Mouse (Mus musculus): ENCODE data around the gene Scmh1.
"Not testable (repeated sequence)": the region's sequence is repeated elsewhere in the genome, so short reads cannot be mapped to it uniquely, and the experiment has no call there.

Gene Scmh1

DNA sequence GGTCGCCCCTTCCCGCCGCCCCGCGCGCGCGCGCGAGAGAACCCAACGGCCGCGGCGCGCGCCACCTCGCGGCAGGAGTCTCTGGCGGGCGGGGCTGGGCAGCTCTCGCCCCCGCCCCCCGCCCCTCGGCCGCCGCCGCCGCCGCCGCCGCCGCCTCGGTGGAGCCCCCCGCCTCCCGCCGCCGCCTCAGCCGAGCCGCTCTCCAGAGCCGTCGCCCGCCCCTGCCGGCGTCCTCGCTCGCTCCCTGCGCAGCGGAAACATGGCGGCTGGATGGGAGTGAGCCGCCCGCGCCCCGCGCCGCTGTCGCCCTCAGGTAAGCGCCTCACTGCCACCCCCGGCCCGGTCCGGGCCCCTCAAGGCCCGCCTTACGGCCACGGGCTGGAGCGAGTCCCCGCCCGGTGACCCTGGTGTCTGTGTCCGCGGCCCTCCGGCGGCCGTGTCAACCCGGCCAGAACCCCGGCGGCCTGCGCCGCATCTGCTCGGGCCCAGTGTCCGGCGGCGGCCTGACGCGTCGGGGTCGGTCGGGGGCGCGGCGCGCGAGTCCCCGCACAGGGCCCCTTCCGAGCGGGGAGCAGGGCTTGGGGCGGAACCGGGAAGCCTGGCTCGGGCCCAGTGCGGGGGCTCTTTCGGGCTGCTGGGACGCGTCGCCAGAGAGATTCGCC, at the start of gene Scmh1:
Gene Scmh1, plus strand, starts transcription at position 138 of the 662 bp plus-strand sequence.
- DNase-seq (ENCODE audit: low spot score) = peak; percentile 58

DNA sequence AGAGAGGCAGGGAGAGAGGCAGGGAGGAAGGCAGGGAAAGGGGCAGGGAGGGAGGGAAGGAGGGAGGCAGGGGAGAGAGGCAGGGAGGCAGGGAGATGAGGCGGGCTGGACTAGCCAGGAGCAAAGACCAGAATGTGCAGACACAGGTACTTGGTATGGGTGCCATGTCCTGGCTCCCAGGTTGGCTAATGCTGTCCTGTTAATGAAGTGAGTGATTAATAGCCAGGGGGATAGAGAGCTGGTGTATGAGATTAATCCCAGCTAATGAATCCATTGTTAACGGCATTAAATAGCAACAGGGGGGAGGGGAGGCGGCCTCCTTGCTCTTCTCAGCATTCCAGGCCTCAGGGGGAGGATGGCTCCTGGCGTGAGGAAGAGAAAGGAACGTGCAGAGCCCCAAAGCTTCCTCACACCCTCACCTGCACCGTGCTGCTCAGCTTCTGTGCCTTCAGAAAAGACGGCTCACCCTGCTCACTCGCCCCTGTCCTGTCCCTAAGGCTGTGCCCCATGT, 45.0 kb upstream of the Scmh1 start:
- no peak for DNase-seq (ENCODE audit: low spot score)

DNA sequence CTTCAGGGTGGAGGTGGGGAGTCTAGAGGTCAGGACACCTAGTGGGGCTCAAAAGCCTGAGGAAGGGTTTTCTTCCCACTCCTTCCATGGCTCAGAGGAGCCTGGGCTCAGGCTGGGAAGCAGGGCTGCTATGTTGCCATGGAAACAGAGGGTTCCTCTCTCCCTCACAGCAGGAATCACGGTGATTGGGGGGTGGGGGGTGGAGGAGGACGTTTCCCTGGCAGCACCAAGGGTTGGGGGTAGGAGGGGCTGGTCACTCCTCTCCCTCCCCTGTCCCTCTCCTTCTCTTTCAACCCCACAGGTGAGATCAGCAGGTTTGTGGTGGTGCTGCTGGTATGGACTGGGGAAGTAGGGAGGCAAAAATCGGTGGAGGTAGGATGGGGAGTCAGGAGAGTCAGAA, 40.4 kb upstream of the Scmh1 start:
- no peak for DNase-seq (ENCODE audit: low spot score)

DNA sequence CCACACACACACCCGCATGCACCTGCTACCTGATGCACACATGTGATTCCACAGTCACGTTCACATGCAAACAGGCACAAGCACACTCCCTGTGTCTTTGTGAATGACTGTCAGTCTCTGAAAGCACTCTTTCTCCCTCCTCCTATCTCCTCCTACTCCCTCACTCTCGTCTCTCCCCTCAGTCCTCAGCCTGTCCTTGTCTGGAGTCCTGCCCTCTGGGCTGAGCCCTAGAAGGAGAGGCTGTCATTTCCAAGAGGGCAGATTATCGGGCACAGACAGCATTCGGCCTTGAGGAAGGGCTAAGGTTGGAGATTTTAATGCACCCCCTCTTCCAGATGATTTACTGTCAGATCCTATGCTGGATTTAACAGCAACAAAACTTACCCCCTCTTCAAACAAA, 39.6 kb upstream of the Scmh1 start:
- DNase-seq (ENCODE audit: low spot score) = no peak

DNA sequence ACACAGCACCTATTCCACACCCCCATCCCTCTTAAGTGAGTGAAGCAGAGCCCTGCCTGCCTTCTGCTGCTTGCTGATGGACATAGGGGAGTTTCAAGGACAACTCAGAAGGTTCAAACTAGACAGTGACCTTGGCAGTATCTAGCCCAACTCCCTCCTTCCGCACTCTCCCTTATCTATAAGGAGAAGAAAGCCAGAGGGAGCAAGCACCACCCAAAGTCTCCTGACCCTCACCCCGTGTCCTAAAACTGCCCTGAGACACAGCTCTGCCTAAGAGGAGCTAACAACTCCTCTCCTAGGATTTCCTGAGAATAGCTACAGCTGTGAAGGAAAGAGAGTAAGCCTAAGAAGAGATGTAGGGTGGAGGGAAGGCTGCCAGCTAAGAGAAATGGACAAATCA, 37.0 kb upstream of the Scmh1 start:
- DNase-seq (ENCODE audit: low spot score) = no peak

DNA sequence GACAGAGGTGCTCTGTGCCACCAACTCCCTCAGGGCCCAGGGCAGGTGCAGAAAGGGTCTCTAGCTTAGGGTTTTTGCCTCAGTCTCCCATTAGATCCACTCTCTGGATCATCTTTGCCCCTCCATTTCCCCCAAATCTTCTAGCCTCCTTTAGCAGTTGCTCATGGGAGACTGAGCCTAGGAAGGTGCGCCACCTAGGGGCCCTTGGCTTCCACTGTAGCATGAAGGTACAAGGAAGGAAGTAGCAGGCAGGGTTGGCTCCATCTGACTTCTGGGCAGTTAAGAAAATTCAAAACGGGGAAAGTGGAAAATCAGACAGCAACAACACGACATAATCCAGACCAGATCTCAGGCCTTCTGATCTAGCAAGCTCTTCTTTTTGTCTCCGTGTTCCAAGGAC, 36.4 kb upstream of the Scmh1 start:
- no peak for DNase-seq (ENCODE audit: low spot score)

DNA sequence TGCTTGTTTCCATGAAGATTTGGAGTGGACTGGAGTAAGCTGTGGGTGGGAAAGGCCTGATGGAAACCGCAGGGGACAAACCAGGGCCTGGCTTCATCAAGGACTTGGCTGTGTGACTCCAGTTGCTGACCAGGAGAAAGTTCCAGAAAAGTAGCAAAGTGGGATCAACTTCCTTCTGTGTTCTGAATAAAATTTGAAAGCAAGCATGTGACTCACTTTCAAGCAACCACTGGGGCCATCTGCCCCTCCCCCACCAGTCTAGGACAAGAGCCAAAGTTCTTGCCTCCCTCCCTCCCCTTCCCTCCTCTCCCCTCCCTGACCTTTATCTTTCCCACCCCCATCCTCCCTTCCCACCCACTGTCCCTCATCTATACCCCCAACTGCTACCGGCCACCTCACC, 35.9 kb upstream of the Scmh1 start:
- no peak for DNase-seq (ENCODE audit: low spot score)

DNA sequence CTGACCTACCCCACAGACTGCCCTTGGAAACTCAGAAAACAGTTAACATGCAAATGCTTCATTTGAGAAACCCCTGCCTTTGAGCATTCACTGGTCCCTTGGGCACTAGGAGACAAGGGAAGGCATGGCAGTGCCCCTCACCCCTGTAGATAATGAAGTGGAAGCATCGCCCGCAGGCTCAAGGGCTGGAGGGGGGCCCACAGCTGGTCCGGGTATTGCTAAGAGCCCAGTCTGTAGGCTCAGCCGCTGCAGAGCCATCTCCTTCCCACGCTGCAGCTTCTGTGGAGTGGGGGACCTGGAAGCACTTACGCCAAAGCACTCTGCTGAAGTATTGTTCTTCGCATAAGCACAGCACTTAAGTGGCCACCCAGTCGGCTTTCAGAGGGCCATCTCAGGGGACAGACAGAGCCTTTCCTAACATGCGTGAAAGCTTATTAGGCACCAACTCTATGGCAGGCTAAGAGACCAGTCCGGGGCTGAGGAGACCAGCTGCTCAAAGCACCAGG, 35.2 kb upstream of the Scmh1 start:
- no peak for DNase-seq (ENCODE audit: low spot score)

DNA sequence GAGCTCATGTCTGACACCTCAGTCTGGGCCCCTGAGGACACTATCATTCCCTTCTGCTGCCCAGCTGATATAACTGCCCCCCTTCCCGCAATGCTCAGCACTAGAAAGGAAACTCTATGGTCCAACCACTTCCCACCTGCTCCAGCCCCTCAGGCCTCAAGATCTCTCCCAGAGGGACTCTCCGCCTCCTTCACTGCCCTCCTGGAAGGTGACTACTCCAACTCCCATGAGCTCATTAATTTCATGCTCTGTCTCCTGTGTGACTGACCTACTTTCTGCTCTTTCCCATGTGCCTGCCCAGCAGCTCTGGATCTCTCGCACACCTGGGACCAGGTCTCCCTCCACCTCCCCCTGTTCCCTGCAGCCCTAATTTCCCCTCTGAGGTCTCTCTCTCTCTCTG, 32.2 kb upstream of the Scmh1 start:
- DNase-seq (ENCODE audit: low spot score) = no peak

DNA sequence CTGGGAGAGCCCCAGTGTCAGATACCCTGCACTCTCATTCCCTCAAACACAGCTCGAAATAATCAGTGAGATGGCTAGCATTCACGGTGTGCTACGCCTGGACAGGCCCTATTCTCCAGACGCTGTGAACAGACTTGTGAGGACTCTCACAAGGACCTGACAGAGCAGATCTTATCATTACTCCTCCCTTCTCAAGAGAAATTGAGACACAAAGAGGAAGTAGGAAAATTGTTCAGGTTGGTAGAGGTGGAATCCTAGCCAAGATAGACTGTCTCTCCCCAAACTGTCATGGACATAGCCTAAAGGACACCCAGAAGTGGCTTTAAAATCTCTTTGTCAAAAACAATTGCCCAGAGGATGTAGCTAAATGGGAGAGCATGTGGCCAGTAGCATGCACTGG, 31.3 kb upstream of the Scmh1 start:
- DNase-seq (ENCODE audit: low spot score) = no peak

DNA sequence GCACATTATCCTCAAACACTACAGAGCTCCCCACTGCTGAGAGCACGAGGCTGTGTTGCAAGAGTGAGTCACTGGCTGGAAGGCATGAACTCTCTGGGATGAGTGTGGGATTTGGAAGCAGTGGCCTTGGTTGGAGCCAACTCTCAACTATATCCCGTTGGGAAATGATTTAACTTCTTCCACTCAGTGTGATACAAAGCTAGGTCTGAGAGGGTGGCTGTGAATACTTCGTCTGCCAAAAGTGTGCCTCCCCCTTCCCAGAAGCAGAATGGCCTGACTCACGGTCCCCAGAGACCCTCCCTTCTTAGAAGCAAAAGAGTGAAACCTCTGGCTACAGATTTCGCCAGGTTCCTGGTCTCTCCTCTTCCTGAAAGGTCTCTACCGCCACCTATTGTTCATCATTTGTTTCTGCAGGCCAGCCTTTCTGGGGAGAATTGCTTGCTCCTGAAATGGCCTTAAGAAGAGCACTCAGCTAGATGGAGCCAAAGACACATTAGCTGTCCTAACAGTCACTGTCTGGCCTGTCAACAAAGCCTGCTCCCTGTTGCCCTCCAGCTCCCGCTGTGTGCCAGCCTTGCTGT, 24.2 kb upstream of the Scmh1 start:
- peak; percentile 12 for DNase-seq (ENCODE audit: low spot score)

DNA sequence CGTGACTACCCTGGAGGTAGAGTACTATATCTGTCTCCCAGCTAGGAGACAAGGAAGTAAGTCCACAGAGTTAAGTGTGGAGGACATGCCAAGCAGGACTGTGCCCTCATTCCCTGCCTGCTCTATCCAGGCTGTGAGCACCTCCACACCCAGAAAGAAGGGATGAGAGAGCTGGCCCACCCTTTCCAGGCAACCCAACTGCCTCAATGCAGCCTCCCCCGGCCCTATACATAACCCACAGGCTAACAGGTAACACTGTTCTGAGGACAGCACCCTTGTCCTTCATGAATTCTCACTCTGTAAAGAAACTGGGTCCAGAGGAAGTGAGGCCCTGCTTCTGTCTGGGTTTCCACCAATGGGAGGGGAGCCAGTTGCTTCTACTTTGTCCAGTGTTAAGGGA, 19.6 kb upstream of the Scmh1 start:
- DNase-seq (ENCODE audit: low spot score) = no peak

DNA sequence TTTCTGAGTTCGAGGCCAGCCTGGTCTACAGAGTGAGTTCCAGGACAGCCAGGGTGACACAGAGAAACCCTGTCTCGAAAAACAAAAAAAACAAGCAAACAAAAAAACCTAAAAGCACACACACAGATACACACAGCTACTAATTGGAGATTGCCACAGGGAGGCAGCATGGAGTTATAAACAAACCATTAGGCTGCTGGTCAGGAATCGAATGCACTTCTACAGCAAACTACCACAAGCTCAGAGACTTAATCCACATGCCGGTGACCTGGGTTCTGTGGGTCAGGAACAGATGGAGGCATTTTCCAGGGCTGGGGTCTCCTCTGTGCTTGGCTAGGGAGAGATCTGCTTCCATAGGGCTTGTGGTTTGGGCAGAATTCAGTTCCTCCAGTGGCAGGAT, 17.6 kb upstream of the Scmh1 start:
- no peak for DNase-seq (ENCODE audit: low spot score)

DNA sequence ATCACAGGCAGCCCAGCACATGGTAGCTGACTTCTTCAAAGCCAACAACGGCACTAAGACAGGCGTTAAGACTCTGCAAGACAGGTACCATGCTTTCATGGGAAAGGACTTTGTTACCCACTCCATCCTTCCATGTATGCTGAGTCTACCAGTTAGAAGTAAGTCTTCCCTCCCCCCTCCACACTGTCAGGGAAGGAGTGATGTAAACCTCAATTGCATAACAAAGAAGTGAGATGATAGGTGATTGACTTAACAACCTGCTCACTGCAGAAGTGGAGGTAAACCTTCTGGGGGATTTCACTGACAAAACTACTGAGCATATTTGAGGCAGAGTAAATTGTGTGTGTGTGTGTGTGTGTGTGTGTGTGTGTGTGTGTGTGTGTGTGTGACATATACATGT, 17.1 kb upstream of the Scmh1 start:
- DNase-seq (ENCODE audit: low spot score) = no peak

DNA sequence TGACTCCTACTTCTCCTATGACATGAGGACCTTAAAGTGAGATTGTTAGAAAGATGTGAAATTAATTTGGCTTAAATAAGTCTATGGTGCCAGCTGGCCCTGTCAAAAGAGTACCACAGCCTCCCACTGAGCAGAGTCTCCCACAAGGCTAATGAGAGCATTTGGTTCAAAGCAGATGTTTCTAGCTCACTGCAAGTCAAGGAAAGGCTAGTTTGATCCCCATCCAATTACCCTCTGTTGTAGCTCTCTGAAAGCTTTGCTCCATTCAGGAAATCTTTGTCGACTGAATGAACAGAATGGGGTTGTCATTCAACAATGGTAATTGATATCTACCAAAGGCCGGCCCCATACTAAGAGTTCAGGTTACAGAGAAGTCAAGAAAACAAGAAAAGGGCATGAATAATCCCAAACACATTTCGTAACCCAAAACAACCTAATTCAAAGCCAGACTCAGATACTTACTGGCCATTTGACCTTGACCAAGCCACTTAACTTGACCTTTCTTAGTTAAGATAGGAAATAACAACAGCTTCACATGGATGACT, 16.0 kb upstream of the Scmh1 start:
- DNase-seq (ENCODE audit: low spot score) = no peak

DNA sequence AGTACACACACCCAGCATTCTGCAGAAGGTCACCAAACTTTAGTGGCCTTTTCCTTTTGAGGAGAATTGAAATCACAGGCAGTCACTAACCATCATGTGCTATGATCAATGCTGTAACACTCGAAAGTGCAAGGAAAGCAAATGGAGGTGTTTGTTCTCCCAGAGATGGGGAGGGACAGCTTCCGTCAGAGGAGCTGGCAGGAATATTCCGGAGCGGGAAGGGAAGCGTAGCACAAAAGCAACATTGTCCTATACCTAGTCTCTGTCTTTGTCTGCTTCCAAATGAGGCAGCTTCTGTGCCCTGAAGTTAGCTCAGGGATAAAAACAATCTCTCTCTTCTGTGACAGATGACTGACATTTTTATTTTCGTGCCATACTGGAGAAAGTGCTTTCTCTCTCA, 15.5 kb upstream of the Scmh1 start:
- DNase-seq (ENCODE audit: low spot score) = no peak

DNA sequence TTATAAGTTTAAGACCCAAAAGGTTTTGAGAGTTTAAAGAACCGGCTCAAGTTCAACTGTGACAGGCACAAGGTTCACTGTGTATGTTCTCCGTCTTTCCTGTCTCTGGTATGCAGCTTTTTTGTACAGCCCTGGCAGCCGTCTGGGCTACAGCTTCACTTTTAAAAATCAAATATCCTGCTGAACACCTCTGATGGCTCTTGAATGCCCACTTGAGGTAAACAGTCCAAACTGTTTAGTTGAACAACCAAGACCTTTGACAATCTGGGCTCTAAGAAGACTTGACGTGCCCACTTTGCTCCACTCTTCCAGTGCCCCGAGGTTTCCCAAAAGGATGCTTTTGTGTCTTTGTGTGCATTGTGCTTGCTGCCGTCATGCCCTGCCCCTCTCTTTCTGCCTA, 13.5 kb upstream of the Scmh1 start:
- no peak for DNase-seq (ENCODE audit: low spot score)

DNA sequence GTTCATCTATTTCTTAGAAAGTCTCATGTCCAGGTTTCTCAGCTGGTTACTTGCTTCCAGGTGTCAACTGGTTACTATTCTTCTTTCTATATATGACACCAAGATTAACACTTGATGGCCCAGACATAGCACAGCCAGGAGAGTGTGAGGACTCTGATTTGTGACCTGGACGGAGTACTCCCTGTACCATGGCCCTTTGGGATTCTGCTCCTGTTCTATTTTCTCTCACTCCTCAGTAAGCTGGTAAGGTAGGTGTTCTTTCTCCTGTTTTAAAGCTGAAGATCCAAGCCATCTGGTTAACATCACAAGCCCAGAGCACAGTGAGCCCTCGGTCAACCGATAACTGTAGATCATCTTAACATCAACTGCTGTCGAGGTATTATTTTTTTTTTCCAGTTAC, 12.7 kb upstream of the Scmh1 start:
- no peak for DNase-seq (ENCODE audit: low spot score)

DNA sequence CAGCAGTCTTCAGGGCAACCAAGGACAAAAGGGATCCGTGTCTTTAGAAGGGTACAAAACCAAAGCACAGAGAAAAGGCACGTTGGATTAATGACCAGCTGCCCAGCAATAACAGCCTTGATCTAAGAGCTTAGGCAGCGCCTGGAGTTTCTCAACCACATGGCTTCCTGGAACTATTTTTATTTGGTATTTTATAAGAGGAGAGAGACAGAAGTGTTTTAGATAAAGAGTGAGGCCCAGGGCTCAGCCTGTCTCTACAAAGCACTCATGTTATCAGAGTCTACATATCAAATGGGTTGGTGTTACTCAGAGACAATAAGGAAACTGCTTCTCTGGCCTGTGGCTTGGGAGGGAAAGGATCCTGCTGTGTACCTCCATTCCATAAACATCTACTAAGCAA, 12.3 kb upstream of the Scmh1 start:
- no peak for DNase-seq (ENCODE audit: low spot score)

DNA sequence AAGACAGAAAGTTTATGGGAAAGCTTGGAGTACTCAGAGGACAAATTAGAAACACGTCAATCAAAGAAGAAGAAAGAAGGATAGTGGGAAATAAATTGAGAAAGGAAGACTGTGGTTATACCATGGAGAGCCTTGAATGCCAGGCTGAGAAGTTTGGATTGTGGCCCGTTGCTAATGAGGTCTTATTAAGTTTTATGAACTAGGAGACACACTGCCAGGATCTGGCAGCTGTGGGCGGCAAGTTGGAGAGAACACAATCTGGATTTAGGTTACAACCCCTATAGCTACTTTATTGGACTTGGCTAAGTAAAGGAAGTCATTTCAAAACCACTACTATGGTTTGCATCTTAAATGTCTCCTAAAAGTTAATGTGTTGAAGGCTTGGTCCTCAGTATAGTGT, 4.8 kb upstream of the Scmh1 start:
- DNase-seq (ENCODE audit: low spot score) = no peak

DNA sequence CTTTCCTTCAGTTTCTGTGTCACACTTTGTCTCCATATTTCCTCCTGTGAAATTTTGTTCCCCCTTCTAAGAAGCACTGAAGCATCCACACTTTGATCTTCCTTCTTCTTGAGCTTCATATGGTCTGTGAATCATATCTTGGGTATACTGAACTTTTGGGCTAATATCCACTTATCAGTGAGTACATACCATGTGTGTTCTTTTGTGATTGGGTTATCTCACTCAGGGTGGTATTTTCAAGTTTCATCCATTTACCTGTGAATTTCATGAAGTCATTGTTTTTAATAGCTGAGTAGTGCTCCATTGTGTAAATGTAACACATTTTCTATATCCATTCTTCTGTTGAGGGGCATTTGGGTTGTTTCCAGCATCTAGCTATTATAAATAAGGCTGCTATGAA, 3.0 kb upstream of the Scmh1 start:
- not testable (repeated sequence) for DNase-seq (ENCODE audit: low spot score)

DNA sequence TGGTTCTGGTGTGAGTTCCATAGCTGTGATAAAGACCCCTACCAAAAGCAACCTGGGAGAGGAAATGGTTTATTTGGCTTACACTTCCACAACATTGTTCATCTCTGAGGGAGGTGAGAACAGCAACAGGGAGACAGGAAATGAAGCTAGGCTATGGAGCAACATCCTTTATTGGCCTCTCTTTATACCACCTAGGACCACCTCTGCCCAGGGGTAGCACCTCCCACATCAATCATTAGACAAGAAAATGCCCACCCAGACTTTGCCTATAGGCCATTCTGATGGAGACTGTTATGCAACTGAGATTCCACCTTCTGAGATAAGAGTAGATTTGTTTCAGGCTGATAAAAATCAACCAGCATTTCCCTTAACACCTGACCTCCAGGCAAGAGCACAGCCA, 834 bp upstream of the Scmh1 start:
- DNase-seq (ENCODE audit: low spot score) = no peak

DNA sequence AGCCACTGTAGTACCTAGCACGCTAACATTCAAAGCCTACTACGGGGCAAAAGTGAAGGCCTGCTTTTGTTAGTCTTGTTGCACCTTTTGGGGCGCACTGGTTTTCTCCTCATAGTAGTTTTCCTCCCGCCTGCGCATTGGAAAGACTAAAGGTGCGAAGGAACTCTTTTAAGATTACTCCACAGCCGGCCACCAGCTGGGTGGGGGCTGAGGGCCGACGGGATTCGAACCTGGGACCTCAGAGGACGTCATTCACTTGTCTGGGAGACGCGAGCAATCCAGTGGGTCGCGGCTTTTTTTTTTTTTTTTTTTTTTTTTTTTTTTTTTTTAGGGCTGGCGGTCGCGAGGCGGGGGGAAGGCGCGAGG, 320 bp upstream of the Scmh1 start:
- peak; percentile 16 for DNase-seq (ENCODE audit: low spot score)
